Mouse (Mus musculus): ENCODE data around the gene Amdhd2.
A peak's percentile ranks its signal among the peaks of the same experiment; 100 is the strongest.

Gene Amdhd2

DNA sequence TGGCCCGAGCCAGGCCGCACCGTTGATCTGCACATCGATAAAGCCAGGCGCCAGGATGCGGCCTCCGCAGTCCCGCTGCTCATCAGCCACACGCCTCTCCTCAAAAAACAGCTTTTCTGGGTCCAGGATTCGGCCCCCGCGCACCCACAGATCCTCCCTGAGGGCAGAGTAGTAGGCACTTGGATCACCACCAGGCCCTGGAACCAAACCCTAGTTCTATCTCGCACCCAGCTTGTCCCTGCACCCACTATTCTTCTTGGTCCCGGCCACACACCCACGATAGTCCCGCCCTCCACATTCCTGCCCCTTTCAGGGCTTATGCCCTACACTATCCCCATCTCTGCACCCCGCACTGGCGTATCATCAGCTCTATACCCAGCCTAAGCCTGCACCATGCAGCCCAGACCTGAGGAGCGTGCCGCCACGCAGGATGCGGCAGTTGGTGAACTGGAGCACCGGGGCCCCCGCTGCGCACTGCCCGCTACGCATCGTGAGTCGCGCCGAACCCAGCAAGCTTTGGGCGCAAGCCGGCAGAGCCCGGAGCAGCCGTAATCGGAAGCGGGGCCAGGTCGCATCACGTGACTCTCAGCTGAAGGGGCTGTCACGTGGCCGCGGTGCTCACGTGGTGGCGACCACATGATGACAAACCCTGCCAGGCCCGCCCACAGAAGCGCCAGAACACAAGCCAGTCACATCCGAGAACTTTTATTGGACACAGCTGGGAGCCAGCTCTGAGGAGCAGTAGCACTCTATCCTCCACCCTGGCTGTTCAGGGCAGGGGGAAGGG is at the start of gene Amdhd2:
Gene Amdhd2 (minus strand): TSS at position 591 of the 787 bp plus-strand sequence.
- peak; percentile 99 for DNase-seq

DNA sequence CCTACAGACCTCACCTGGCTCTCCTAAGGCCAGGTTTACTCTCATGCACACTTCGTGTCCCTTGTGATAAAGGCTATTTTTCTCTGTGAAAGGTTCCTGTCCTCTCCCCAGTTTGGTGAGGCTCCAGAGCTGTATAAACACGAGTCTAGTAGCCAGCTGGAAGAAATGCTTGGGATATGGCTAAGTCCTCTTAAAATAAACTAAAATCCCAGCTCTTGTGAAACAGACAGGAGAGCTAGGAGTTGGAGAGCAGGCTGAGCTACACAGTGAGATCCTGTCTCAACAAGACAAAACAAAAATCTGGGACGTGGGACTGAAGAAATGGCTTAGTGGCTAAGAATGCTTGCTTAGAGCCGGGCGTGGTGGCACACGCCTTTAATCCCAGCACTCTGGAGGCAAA is 49.6 kb upstream of the Amdhd2 start:
- DNase-seq, result no peak

DNA sequence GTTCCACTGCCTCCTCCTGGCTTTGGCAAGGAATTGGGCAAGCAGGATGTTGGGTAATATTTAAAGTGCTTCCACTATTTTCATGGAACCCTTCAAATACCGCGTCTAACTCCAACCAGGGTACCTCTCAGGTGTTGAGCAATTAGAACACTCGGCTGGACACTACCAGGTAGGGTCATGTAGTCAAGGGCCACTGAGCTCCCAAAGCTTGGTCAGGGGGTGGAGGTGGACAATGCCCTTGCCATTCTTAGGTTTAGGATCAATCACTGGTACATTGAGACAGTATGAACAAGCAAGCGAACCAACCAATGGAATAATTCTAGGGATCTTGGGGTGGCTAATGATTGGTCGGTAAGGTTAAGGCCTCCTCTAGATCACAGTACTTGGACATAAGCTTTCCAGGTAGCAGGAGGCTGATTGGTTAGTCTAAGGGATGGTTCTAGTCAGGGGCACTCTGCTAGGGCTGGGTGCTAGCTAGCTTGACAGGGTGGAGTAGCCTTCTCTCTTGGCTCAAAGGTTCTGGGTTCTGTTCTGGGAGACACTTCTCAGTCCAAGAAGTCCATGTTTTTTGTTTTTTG is 49.0 kb upstream of the Amdhd2 start:
- no peak for DNase-seq

DNA sequence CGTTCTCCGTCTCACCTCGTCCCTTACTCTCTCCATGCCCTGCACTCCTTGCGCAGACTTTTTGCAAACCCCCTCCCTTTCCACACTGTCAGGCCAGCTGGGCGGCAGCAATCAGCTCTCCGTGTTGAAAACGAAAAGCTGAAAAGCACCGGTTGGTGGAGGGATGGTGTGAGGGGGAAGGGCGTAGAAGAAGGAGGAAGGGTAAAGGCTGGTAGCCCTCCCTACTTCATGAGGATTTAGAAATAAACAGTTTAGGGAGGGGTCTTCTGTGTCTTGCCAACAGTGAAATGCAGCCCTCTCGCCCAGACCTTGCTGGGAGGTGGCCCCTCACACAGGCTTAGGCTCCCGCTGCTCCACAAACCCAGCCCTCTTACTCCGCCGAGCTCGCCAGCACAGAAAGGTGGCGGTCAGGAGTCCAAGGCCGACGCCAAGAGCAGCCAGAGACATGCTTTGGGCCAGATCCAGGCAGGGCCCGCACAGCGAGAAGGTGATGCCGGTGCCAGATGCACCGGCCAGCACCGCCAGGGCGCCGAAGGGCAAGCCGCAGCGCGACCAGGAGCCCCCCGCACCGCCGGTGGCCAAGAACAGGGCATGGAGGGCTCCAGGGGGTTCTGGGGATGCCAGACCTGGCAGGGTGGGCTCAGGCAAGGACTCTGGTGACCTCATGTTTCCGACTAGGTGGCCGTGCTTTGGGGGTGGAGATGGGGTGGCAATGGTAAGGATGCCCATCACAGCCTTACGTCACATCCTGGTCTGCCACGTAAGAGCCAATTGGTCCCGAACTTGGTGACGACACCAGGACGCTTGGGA is 48.3 kb upstream of the Amdhd2 start:
- peak; percentile 81 for DNase-seq

DNA sequence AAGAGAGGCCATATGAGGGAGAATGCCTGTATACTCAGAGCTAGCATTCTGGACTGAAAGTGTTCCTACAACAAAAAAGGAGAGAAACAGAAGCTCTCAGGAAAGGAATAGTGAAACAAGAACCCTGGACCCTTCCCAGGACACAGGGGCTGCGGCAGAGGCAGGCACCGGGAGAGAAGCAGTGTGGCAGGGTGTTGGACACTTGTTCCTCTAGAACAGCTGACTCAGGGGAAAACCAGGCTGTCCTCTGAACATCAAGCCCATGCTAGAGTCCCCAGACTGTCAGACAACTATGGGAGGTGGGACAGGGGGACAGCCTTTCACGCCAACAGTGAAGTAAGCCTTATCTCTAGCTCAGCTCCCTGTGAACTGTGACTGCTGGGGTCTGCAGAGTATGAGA is 47.0 kb upstream of the Amdhd2 start:
- no peak for DNase-seq

DNA sequence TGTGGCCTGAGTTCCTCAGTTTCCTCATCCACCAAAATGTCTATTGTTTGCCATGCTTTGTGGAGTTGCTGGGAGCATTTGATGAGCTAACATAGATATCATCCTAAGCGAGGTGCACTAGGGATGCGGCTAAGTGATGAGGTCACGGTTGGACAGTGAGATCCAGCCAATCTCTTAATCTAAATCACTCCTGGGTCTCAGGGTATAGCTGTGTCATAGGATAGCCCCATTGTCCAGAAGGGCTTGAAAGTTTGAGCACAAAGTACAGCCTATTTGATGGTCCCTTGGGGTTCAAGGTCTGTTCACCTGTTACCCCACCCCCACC is 46.3 kb upstream of the Amdhd2 start:
- DNase-seq, result no peak

DNA sequence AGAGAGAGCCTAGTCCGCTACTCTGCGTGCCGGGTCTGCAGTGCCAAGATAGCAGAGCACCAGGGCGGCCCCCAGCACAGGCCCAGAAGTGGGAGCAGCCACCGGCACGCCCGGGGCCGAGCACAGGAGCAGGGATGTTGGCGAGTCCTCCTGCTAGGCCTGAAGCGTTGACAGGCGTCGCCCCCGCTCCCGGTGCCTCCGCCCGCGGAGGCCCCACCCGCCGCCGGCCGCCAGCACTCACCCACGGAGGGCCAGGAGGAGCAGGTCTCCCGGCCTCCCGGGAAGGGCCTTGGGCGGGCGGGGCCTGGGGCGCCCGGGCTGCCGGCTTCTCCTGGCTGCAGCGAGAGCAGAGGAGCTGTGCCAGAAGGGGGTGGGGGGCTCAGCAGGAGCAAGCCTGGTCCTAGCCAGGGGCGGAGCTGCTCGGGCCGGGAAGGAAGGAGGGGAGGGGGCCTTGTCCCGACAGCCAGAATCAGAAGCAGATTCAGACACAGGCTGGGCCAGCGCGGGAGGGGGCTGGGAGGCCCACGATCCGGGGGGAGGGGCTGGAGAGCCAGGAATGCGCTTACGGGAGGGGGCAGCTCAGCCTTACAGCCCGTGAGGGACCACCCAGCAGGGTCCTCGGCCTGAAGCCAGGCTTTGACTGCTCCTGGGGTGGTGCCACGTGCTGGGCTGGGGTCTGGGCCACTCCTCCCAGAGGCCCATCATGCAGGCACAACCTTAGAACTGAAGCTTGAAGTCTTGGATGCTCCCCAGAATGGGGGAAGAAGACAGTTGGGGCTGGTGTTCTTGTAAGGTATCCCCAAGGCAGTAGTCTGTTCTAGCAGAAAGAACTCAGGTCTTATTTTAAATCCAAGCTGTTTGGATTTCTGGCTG is 45.7 kb upstream of the Amdhd2 start, which contains the start of gene Ntn3:
Gene Ntn3 (minus strand): TSS at position 489 of the 873 bp plus-strand sequence.
- peak; percentile 60 for DNase-seq

DNA sequence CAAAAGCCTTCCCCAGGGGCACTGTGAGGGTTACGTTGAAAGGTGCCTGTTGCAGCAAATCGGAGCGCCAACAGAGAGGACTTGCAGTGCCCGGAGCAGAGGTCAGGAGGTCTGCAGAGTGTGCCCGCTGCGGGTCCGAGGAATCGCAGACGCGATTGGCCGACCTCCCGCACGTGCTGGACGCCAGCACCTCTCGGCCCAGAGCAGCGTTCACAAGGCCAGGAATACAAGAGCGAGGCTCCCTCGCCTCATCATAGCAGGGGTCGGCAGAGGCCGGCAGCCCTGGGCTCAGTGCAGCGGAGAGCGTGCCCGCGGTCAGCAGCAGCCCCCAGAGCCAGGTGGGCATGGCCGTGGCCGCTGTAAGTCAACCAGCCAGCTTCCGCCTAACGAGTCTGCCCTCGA is 45.1 kb upstream of the Amdhd2 start:
- DNase-seq, result no peak

DNA sequence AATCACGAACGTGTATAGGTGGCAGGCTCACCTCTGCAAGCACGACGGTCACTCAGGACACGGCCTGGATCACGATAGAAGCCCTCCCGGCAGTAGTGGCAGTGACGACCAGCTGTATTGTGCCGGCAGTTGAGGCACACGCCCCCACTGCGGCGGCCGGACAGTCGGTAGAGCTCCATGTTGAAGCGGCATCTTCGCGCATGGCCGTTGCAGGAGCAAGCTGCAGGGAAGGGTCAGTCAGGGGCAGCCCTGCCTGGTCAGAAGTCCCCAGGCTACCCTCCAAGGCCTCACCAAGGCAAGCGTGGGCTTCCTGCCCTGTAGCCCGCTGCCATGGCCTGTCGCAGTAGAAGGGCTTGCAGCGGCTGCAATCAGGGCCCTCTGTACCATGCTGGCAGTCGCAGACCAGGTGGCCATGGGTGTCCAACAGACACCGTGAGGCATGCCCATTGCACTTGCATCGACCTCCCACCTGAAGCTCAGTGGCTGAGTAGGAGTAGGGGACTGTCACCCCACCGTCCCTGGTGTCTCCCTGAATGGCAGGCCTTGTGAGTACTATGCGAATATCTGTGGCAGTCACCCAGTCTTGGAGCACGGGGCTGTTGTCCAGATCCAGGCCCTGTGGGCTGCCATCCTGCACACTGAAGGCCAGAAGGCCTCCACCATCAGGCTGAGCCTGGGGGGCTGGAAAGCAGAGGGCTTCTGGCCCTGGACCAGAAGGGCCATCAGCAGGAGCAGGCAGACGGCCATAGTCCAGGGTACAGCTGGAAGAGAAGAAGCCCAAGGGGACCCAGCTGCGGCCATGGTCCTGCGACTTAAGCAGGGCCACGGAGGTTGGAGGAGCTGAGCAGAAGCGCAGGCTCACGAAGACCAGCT is 44.4 kb upstream of the Amdhd2 start:
- no peak for DNase-seq

DNA sequence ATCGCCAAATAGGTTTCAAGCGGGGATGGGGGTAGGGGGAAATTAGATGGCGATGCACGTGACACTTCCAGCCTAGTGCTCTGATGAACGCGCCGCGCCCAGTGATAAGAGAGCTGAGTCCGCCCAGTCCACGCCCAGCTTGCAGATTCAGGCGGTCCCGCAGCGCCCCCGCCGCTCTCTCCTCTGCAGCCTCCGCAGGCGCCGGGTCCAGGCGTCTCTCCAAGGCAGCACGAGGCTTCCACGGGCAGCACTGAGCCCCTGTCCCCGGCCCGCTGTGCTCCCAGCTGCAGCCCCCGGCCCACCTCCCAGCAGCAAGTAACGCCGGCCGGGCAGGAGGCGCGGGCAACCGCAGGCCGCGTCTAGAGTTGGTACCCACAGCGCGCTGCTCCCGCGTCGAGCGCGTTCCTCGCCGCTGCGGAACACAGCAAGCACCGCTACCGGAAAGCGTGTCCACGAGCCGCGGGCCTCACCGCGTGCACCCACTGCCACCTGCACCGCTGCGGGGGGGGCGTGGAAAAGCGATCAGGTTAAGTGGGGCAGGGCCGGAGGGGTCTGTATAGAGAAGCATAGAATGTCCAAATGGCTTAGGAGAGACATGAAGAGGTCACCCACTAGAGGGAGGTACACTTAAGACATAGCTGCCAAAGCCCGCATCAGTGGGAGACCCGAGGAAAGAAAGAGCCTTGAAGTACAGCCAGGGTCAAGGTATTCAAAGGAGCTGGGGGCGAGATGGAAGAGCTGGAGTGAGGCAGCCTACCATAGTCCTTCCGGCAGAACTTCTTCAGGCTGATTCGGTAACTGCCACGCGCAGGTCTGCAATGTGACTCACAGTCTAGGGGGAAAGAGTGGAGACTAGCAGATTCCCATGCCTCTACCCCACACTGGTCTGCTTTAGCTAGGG is 43.1 kb upstream of the Amdhd2 start:
- DNase-seq, result peak; percentile 81

DNA sequence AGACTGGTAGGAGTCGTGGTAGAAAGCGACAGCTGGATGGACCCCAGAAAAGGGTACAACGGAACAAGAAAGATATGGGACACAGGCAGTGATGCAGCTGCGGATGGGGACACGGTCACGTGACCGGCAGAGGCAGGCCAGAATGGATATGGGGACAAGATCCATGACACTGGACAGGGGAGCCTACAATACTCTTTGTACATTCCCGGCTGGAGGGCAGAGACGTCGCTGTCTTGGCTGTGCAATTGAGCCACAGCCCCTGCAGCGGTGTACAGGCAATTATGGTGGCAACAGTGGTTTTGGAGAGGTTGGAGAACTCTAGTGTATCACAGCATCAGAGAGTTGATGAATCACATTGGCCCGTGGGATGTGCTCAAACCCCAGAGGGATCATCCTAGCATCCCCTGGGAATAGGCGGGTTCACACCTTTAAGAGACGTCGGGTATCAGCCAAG is 42.4 kb upstream of the Amdhd2 start:
- DNase-seq, result peak; percentile 45

DNA sequence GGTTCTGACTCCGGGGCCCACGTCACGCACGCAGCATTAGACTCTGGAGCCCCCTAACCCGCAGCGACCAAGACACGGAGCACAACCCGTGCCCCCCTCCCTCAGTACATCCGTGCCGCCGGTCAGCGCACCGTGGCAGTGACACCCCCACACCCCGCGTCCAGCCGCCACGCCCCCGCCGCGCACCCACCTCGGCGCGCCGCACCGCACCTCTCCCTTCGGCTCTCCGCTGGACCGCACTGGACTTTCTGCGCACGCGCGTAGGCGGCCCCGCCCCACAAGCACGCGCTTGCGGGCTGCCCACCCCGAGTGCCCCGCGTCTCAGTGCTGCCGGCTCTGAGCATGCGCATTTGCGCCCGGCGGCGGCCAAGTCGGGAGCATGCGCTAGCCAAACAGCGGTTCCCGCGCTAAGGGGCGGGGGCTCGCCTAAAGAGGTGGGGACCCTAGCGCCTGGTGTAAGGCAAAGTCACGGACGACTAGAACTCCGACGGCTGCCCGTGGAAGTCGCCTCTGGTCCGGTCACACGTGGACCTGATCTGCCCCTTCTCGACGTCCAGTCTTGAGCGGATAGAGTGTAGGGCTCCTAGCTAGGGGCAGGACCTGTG is 41.8 kb upstream of the Amdhd2 start, which contains the start of gene Tbc1d24:
Gene Tbc1d24 (minus strand): TSS at position 279 of the 605 bp plus-strand sequence.
- DNase-seq, result peak; percentile 95

DNA sequence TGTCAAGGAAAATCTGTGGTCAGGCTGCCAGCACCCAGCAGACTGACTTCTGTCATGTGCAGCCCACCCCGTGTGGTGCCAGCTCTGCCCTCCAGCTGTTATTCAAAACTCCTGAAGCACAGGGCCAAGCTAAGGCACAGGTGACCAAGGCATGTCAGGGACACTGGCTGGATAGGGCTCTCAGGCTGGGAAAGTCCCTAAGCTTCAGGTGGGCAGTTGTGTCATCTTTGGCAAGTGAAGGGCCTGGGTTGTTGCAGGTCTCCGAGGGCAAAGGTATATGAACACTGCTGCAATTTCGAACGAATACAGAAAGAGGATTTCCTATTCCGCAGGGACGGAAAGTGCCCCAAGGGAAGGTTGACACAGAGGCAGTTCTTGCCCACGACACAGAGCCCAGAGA is 41.3 kb upstream of the Amdhd2 start:
- no peak for DNase-seq

DNA sequence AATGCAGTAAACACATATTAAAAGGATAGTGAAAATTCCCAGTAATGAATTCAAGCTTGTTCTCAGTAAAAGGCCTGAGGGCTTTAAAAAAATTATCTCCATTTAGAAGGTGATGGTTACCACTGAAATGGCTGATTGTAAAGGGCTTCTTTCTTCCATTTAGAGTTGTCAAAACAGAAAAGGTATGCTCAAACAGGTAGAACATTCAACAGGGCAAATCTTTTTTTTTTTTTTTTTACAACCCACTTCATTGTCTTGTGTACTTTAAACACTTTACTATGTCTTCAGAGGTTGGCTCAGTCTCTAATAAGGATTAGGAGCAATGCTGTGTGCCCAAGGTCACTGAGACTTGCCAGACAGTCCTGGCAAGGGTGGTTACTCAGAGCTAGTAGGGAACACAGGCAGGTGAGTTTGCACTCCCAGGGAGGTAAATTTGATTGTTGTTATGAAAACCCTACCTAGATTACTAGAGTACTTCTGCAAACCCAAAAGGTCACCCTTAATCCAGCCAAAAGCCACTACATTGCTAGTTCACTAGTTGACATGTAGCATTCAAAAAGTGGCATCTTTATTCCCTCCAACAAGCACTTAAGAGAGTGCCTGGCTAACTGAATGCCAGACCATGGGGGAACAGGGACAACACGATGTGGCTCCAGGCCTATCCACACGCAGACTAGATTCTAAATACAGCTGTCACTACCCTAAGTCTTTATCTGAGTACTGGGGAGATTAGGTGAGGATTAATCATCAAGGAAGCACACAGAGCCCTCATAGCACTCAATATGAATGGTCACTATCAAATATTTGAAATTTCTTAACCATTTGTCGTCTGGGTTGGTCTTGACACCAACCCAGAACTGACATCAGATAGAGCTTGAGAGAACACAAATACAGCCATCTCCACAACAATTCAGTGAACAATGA is 40.3 kb upstream of the Amdhd2 start:
- no peak for DNase-seq

DNA sequence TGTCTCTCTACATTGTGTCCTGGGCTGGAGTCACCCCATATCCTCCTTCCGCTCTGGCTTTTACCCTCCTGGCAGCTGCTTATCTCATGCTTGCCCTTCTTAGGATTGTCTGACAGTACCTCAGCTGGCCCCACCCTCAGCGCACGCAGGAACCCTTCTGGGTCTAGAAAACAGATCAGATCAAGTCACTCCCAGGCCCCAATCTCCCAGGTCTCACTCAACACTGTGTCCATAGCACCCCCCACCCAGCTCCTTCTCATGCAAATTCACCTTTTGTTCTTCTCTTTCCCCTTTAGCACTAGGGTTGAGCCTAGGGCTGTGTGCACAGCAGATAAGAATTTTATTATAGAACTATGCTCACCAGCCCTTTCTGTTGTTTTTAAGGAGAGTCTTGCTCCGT is 39.5 kb upstream of the Amdhd2 start:
- DNase-seq, result no peak

DNA sequence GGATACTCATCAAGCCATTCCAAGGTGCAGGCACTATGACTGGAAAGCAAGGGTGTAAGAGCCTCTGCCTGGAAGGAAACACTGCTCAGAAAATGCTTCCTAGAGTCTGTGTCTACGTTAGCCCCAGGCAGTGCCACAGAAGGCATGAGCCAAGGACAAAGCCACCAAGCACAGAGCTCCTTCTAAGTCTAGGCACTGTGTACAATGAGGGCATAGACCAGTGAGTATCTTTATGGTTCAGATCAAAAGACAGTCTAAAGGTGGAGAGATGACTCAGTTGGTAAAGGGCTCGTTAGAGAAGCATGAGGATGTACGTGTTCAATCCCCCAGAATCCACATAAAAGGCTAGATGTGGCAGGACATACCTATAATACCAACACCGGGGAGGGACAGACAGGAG is 37.5 kb upstream of the Amdhd2 start:
- DNase-seq, result no peak

DNA sequence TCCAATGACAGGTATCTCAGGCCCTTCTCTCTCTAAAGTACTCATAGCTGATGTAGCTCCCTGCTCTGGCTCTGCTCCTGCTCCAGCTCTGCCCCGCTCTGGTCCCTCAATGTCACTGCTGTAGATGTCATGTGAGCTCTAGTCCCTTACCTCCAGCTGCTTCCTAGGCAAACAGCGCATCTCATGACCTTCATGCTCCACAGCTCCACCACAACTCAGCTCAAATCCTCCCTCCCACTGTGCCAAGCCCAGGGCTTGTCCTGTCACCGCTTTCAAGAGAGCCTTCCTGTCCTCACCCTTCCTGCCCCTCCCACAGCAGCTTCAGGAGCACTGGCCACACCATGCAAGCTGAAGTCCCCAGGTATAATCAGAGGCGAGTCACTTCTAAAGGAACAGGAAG is 36.2 kb upstream of the Amdhd2 start:
- no peak for DNase-seq

DNA sequence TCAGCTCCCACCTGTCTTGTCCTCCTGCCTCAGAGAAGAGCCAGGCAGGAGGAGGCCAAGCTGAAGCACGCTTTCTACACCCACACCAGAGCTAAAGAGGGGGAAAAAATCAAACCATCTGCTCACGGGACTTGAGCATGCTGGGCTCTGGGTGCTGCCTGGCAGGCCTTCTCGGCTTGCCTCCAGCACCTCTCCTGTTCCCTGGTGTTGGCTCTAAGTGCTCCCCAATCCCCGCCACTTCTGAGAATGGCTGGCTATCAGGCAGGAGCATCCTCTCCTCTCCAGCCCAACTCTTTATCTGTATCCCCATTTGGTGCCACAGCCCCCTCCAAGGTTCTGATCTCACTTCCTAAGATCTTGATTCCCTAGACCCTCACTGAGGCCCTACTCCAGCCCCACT is 35.7 kb upstream of the Amdhd2 start:
- DNase-seq, result peak; percentile 48
